Mouse (Mus musculus) B cell, adult 67 days (primary cell): Measurements from ENCODE around the gene Hectd3. TPM values are rescaled to one million over a fixed set of nuclear protein-coding genes. Genes with fewer than 3 reads are reported as not detected.

Experiments
- total RNA-seq, 2 experiments: library from RNA; stranded (reverse); gene quantifications; 4 replicates each; pipeline ENCODE4 v1.2.4; 2023

The Hectd3 gene
- total RNA-seq, result 10 to 100 TPM; 48.4 to 52.1 TPM

GRCm38 (mm10) chr4:116995131-116995797, at the start of gene Hectd3:
Gene Hectd3 (plus strand): TSS chr4:116995317.

DNA sequence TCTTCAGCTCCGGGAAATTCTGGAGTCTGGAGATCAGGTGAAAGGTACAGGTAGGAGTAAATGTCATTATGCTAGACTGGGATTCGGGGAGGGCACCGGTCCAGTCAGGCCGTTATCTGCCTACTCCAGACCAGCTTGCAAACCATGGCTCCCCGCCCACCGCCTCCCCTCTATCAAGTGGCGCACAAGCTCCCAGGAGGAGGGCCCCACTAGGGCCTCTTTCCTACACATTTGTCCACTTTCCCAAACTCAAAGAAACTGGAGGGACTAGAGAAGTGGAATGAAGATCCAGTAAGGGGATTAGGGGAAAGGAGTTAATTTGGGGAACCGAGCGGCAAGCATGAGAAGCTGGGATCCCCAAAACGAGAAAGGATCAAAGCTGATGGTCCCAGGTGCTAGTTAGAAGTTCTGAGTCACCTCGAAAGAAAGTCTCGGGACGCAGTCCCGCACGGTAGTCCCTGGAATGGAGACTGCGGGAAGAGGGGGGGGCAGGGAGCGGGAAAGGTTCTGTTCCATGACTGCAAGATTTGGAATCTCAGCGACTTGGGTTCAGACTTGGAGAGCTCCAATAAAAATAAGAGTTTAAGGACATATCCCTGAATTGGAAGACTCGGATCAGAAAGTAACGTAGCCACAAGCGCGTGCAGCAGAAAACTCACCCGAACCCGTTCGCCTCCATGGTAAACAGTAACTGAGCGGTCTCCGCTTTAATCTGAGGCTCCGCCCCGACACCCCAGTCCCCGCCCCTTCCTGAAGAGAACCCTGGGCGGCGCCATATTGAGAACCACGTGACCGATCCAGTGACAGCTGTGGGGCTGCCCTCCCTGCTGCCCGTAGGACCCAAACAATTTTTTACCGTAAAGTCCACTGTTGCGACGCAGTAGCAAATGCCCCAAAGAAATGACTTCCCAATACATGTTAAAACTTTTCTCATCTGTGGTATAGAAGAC, 1.2 kb upstream of the Hectd3 start, which contains the start of gene Urod:
Urod (minus strand) TSS at position 742 of the 950 bp plus-strand sequence.

DNA sequence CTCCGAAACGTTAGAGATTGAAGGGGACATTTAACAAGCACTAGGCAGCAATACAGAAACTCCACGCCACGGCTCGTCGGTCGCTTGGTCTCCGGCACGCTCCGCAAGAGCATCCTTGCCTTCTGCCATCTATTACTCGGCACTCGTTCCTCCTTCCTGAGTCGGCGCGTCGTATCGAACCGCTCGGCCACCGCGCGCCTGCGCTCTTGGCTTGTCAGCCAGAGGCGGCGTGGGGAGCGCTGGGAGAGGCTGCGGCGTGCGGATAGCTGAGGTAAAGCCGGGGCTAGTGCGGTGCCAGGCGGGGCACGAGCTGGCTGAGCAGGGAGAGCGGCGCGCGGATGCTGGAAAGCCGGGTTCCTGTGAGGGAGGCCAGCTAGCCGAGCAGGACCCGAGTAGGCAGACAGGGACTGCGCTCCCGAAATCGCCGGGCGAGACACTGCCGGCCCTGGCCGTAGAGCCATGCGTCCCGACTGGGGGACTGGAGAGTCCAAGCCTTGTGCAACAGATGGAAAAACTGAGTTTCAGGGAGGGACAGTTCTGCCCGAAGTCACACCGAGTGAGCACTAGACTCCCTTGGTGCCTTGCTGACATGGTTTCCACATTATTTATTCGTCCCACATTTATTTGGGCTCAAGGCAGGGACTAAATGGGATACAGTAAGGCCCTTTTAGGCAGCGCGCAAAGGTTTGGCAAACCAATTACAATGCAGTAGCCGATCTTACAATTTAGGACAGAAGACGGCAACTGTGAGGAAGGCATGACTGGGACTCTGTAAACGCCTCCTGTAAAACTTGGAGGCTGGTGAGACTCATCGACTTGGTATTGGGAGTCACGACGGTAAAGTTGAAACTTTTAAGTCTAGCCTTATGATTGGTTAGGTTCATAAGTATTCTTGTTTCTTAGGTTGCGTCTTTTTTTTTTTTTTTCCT, 24.4 kb downstream of the Hectd3 start, which contains the start of gene Eif2b3:
Eif2b3 (plus strand) TSS at position 197 of the 929 bp plus-strand sequence.

Other genes starting within 250 kb of the Hectd3 start
- 10 to 100 TPM; 52.3 to 58.0 TPM for gene Toe1, start 187.7 kb upstream of the Hectd3 start, total RNA-seq
- 10 to 100 TPM; 19.0 to 24.1 TPM for gene Mutyh, start 187.6 kb upstream of the Hectd3 start, total RNA-seq
- gene Hpdl, start 173.6 kb upstream of the Hectd3 start, total RNA-seq, result not detected
- gene Zswim5, start 117.9 kb upstream of the Hectd3 start, total RNA-seq, result not detected
- gene Urod, start 904 bp upstream of the Hectd3 start, total RNA-seq, result 10 to 100 TPM; 52.1 to 57.3 TPM
- 10 to 100 TPM; 29.2 to 32.0 TPM for gene Eif2b3, start 24.1 kb downstream of the Hectd3 start, total RNA-seq
- gene Ptch2, start 100.8 kb downstream of the Hectd3 start, total RNA-seq, result under 1 TPM in 1 of 2 experiments, not detected in 1; 0.32 TPM
- gene Btbd19, start 130.4 kb downstream of the Hectd3 start, total RNA-seq, result 10 to 100 TPM; 23.6 to 24.9 TPM
- under 1 TPM in 1 of 2 experiments, not detected in 1; 0.58 TPM for gene Tctex1d4, start 131.5 kb downstream of the Hectd3 start, total RNA-seq
- 10 to 100 TPM; 18.9 to 21.4 TPM for gene Plk3, start 138.6 kb downstream of the Hectd3 start, total RNA-seq
- gene Rps8, start 160.9 kb downstream of the Hectd3 start, total RNA-seq, result 1,000 to 10,000 TPM; 1,976 to 2,109 TPM
- under 1 TPM; 0.36 to 0.87 TPM for gene Kif2c, start 187.3 kb downstream of the Hectd3 start, total RNA-seq